Mouse (Mus musculus) liver, postnatal 0 days (tissue): ENCODE results near the gene Gm525.
A peak's percentile ranks its signal among the peaks of the same experiment; 100 is the strongest.

Experiments used
- CTCF ChIP-seq: sonication (generic); IDR thresholded peaks from 2 replicates; pipeline ENCODE4 v1.5.1; 2016; ENCODE audit warnings: antibody characterized with exemption, low read depth
- EP300 ChIP-seq: IDR thresholded peaks from 2 replicates; pipeline ENCODE4 v1.6.1; 2016; ENCODE audit warnings: antibody characterized with exemption, low read depth, mild to moderate bottlenecking

DNA sequence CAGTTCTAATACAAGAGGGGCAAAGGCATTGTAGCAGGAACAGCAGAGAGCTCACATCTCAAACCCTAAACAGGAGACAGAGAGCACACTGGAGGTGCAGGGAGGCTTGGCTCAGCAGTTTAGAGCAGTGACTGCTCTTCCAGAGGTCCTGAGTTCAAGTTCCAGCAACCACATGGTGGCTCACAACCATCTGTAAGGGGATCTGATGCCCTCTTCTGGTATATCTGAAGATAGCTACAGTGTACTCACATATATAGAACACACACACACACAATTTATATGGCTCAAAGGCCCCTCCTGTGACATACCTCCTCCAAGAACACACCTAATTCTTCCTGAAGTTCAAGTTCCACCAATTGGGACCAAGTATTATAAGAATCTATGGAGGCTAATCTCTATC is 39.0 kb upstream of the Gm525 start:
- TF ChIP-seq CTCF (peak; percentile 49), EP300 (no peak)
